Mouse (Mus musculus) cerebellum, adult 9-10 months (tissue): ENCODE data around the gene Spef1.
"Not testable (repeated sequence)": the region's sequence is repeated elsewhere in the genome, so short reads cannot be mapped to it uniquely, and the experiment has no call there.

Experiments
- DNase-seq: peaks from one replicate; pipeline ENCODE4 v3.0.0; 2022

Spef1 gene

DNA sequence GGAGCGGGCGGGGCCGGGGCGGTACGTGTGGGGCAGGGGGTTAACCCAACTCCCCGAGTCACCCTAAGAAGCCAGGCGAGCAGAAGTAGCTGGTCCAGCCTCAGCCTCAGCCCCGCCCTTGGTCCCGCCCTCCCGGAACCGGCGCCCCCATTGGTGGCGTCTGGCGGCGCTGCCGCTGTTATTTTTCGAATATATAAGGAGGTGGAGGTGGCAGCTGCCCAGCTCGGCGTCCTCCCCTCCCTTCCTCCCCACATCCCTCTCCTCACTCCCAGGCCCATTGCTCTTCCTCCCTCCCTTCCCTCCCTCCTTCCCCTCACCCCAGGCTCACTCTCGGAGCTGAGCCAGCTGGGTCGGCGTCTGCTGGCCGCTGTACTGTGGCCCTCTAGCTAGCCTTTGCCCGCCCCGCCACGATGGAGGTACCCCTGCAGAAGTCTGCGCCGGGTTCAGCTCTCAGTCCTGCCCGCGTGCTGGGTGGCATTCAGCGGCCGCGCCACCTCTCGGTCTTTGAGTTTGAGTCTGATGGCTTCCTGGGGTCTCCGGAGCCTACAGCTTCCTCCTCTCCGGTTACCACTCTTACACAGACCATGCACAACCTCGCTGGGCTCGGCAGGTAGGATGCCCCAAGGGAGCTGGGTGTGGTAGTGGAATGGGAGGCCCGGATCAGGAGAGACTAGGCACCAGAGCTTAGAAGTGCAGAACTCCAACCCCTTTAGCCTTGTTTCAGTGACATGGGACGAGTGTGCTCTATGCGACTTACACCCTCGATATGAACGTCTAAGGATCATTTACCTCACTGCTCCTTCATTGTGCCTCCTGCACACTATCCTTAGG is at the start of gene Spef1, which contains the start of gene Cdc25b:
Gene Spef1, minus strand, starts transcription at position 512 of the 831 bp plus-strand sequence.
Gene Cdc25b, plus strand, starts transcription at position 179 of the 831 bp plus-strand sequence.
- peak; percentile 87 for DNase-seq

- no peak for DNase-seq
These were observed 48.0 kb upstream of the Spef1 start for GRCm38 (mm10) chr2:131234970-131235635.

GRCm38 (mm10) chr2:131234127-131234650 is 47.1 kb upstream of the Spef1 start:
- DNase-seq = peak; percentile 17

DNA sequence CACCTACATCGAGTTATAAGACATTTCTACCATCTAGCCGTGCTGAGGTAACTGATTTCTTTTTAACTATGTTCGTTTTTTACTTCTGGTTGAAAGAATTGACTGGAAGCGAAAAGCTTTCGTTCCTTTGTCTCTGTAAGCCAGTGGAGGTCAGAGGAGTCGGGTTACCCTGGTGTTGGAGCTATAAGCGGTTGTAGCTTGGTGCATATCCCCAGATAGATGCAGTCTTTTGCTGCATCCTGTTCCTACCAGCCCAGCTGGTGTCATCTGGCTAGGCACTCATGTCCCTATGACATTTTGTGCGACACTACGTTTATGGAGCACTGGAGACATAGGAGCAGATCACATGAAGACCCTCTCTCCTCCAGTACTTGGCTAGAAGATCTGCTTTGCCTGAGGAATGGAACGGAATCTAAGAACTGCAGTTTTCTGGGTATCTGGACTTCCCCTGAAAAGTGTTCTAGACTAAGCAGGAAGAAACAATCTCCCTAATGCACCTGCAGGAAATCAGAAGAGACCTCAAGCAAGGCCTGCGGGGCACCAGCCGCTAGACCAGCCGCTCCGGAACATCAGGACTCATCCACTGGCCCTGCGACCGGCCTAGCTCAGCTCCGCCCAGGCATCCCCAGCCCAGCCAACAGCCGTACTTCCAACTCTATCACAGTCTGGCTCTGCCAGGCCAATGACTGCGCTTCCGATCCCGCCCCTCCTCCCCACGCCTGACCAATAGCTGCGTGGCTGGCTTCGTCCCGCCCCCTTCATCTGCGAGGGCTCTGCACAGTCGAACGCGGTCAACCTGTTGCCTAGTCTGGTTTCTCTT is 46.4 kb upstream of the Spef1 start, which contains the start of gene Mavs:
Gene Mavs, plus strand, starts transcription at position 757 of the 820 bp plus-strand sequence.
- peak; percentile 94 for DNase-seq

GRCm38 (mm10) chr2:131232558-131232957 is 45.5 kb upstream of the Spef1 start:
- DNase-seq = no peak

- no peak for DNase-seq
These were observed 40.2 kb upstream of the Spef1 start for GRCm38 (mm10) chr2:131227243-131227642.

DNA sequence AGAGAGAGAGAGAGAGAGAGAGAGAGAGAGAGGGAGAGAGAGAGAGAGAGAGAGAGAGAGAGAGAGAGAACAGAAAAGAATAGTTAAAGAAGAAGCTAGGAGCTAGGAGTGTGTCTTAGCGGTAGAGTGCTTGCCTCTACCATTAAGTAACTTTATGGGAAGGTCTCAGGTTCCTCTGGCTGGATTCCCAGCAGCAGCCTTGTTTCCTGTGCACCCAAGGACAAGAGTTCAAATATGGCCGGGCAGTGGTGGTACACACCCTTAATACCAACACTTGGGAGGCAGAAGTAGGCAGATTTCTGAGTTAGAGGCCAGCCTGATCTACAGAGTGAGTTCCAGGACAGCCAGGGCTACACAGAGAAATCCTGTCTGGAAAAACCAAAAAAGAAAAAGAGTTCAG is 39.6 kb upstream of the Spef1 start:
- DNase-seq = not testable (repeated sequence)

GRCm38 (mm10) chr2:131225178-131225577 is 38.1 kb upstream of the Spef1 start:
- no peak for DNase-seq

GRCm38 (mm10) chr2:131223569-131223968 is 36.5 kb upstream of the Spef1 start:
- DNase-seq = no peak

DNA sequence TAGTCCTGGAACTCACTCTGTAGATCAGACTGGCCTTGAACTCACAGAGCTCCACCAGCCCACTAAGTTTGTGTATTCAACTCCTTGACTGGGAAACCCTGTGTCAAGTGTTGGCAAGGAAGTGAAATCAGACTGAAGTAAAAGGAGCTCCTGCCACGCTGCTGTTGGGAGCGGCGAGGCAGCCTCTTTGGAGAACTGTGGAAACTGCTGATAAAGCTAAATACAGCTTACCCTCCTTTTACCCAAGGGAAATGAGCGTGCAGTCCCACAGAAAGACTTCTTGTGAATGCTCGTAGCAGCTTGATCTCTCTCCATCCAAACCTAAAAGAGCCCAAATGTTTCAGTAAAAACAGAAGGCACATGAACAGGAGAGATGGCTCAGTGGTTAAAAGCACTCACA is 35.5 kb upstream of the Spef1 start:
- DNase-seq = no peak

DNA sequence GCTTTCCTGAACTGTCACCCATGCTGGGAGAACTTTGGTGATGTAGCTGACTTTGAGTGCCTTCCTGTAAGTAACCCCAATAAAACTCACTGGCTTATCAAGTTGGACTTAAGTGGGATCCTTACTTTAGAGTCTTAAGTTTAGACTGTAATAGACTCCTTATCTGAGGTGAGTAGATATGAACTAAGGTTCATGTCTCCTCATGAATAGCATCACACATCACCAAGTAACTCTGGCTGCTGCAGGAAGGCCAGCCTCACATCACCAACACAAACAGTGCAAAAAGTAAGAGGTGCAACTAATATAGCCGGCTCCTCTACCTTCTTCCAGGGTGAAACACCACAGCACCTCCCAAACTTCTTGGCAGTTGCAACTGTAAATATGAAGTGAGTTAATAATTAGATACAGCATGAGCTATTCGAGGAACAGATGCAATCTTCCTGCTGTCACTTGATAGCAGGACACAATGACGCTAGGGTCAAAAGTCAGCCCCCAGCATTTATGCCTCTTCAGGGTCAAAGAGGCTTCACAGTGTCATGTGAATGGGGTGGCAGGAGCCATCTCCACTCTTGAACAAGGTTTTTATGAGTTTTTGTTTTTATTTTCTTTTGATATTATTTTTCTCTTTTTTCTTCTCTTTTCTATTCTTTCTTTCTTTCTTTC is 34.9 kb upstream of the Spef1 start:
- DNase-seq = no peak

- no peak for DNase-seq
These were observed 32.9 kb upstream of the Spef1 start for GRCm38 (mm10) chr2:131220030-131220429.

DNA sequence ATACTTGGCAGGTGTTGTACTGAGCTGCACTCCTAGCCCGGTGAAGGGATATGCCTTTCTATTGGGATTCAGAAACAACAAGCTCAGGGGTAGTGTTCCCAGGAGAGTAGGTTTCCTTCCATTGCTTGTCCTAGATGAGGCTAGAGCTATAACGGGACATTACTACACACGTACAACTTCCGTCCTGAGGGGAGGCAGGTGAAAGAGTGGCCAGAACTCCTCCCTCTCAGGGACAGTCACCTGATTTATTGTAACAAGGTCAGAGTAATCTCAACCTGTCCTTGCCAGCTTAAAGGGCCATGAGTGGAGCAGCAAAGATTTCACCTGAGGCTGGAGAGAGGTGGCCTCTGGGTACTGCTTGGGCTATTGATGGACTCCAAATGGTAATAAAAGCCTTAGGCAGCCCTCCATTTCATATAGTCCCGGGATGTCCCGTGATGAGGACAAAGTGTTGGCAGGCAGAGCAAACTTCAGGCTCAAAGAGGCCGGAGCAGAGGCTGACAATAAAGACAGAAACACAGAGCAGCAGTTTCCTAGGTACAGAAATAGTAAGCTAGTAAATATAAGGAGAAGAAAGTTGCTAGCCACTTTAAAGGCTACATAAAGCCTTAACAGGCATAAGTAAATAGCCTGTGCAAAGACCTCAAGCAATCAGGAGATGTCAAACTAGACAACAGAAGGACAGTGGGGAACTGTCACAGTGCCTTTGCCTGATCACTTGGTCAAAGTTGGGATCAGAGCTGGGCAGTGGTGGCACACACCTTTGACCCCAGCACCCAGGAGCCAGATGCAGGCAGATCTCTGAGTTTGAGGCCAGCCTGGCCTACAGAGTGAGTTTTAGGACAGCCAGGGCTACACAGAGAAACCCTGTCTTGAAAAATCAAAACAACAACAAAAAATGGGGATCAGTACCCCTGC is 29.1 kb upstream of the Spef1 start:
- DNase-seq = no peak

GRCm38 (mm10) chr2:131213773-131214172 is 26.7 kb upstream of the Spef1 start:
- no peak for DNase-seq

DNA sequence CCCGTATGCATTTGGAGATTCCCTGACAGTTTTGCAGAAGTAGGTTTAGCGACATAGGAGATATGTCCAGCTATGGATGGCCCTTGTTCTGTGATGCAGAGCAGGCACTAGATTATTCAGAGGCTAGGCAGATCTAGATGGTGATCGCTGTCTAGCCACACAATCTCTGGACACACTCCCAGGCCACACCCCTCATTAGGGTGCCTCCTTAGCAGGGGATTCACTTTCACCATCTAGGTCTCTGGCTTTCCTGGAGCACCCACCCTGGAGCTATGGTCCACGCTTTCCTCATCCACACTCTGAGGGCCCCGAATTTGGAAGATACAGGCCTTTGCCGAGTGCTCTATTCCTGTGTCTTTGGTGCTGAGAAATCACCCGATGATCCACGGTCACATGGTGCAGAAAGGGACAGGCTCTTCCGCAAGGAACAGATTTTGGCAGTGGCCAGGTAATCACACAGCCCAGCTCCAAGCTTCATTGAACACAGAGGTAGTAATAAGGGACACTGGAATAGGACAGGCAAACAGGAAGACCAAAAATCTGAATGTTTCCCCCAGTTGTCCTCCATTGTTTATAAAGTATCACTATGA is 24.0 kb upstream of the Spef1 start:
- DNase-seq = peak; percentile 68

DNA sequence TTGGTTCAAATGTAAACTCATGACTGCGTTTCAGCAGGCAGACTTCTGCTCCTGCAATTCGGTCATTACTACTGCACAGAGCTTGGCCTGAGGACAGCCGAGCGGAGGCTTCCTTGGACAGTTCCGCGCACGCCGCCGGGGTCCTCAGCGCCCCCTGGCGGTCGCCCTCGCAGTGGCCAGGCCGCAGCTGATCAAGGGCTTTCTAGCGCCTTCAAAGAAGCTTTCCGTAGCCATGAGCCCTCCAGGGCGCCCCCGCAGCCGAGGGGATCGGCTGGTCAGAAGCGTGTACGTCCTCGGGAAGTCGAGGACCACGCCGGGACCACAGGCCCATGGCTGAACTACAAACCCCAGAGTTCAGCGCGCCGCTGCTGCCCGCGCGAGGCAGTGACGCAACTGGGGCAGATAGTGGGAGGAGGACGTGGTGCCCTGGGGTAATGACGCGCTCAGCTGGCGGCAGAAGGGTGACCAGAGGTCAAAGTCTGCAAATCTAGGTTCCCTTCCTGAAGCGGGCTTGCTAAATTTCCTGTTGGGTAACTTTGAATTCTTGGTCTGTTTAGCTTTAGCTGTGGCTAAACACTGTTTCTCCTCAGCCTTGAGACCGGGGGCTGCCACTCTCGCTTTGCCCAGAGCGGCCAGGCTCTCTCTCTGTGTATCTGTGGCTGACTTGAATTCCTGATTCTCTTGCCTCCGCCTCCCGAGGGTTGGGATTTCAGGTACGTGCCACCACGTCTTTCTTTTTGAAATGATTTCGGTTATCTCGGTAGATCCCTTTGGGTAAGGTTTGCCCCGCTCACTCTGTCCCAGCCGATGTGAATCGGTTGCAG is 23.1 kb upstream of the Spef1 start:
- DNase-seq = peak; percentile 96

DNA sequence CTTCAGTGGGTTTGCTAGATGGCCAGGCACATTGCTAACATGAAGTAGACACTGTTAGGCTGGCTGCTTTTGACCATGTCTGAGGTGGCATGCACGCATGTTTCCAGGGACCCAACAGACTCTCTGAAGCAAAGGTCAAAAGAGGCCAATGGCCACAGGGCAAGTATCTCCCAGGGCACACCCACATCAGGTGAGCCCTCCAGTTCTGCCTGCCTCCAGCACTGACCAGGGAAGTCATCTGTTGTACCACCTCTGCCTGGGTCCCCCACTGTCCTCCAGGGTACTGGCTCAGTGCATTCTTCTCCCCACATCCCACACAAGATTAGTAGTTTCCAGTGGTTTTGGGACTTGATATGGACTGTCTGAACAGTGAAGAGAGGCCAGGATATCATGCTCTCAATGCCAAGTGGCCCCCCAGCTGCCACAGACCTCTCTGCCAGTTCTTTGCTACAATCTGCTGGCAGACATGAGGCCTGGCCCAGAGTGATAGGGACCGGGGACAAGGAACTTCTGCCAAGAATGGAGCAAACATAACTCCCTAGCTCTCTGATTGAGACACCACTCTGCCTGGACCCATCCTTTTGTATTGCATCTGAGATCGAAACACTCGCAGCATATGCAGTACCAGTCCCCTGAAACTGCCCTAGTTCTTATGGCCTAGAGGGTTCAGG is 22.2 kb upstream of the Spef1 start:
- DNase-seq = peak; percentile 63

GRCm38 (mm10) chr2:131208356-131208755 is 21.3 kb upstream of the Spef1 start:
- no peak for DNase-seq

- DNase-seq = no peak
These were observed 19.7 kb upstream of the Spef1 start, which contains the start of gene Ap5s1 for GRCm38 (mm10) chr2:131206778-131207177. TSS of gene Ap5s1 (plus strand) at chr2:131207078.
